Mouse (Mus musculus) adrenal gland, adult 10 weeks (tissue): ENCODE measurements around the gene Hrnr. TPM values are rescaled to one million over a fixed set of nuclear protein-coding genes. Genes with fewer than 3 reads are reported as not detected.

Experiments used
- polyA plus RNA-seq: library from polyadenylated mRNA; stranded (reverse); fragments of 350-450 nt; fragmentation: Illumina TruSeq; extraction: RNeasy Lipid Tissue Mini Kit (QIAGEN cat#74804); gene quantifications from one replicate; pipeline ENCODE4 v1.2.3, GENCODE M21; 2014; ENCODE audit warnings: low read depth, low replicate concordance

Hrnr gene
- not detected for polyA plus RNA-seq

DNA sequence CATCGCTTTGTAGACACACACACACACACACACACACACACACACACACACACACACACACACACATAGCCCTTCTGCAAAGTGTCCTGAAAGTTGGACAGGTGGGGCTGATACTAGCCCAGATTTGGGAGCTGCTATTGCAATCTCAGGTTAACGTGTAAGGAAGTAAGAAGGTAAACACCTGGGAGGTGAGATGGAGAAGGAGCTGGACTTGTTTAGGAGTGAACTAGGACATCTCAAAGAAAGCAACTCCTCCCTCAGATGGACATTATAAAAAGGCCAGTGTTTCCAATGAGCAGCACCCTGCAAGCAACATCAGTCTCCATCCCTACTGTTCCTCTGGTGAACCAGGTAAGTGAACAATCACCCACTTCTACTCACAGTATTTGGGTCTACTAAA, at the start of gene Hrnr:
TSS of gene Hrnr (plus strand) at position 301 of the 400 bp plus-strand sequence.

DNA sequence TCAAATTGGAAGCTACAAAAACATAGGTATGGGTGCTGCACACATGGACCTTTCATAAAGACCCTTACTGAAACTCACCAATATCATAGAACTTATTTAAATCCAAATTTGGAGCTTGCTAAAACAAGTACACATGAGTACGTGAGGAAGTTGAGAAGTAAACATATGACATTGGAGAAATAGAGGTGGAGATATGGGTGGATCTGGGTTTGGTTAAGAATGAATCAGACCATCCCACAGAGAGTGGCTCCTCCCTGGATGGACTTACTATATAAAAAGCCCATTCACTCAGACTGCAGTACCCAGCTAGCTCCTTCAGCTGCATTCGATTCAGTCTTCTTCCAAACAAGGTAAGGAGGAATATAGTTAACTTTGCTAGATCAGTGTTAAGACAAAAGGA, 46.3 kb upstream of the Hrnr start, which contains the start of gene Flg:
TSS of gene Flg (plus strand) at position 301 of the 400 bp plus-strand sequence.

Other genes starting within 250 kb of the Hrnr start
- gene Crnn, start 175.0 kb upstream of the Hrnr start, polyA plus RNA-seq: not detected
- not detected for gene Flg2, start 122.5 kb upstream of the Hrnr start, polyA plus RNA-seq
- not detected for gene Flg, start 46.2 kb upstream of the Hrnr start, polyA plus RNA-seq
- gene Rptn, start 74.0 kb downstream of the Hrnr start, polyA plus RNA-seq: not detected
- 0.58 TPM for gene Tchh, start 122.6 kb downstream of the Hrnr start, polyA plus RNA-seq
- gene Tchhl1, start 149.0 kb downstream of the Hrnr start, polyA plus RNA-seq: 0.82 TPM
- gene S100a11, start 200.7 kb downstream of the Hrnr start, polyA plus RNA-seq: 253 TPM
- 90.7 TPM for gene S100a10, start 235.3 kb downstream of the Hrnr start, polyA plus RNA-seq